Mouse (Mus musculus): ENCODE measurements at regions not wholly inside any gene's neighbourhood (a gene's known extent, or its start where the extent isn't known, plus 50 kb on each side); places are given as distances from the start of the nearest gene placed in this dataset.
"Not testable (repeated sequence)": the region's sequence is repeated elsewhere in the genome, so short reads cannot be mapped to it uniquely, and the experiment has no call there.

DNA sequence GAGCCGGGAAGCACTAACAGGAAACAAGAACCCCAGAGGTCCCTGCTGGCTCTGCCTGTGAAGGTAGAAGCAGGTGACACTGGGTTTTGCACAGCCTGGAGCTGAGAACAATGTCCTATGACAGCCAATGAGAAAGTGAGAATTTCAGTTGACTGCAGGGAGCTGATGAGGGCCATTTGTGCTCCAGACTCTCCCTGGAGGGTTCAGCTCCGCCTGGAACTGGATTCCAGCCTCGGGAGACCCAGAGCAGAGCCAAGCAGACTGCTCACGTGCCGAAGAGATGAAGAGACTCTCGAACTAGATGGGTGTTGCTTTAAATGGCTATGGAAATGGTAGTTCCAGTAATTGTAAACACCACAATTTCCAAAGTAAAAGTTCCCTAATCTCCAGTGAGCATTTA is 93.5 kb downstream of the Cand1 start:
- DNase-seq (ENCODE audit: low read depth, low spot score), result no peak

GRCm38 (mm10) chr10:119142866-119143265 is 97.0 kb downstream of the Cand1 start:
- no peak for DNase-seq (ENCODE audit: low read depth, low spot score)

DNA sequence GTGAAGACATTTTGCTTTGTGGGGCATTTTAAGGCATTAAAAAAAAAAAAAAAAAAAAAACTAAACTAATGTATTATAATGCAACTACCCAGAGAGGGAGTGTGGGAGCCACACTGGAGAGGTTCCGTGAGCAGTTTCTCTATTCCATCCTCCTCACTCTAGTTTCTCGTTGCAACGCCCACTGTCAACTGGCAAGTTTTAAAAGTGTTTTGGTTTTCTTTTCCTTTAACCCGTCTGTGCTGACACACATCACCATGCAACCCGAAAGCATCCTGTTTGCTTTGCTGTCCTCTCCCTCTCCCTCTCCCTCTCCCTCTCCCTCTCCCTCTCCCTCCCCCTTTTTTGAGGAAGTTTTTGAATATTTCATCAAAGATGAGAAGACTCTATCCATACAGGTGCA is 97.5 kb downstream of the Cand1 start:
- DNase-seq (ENCODE audit: low read depth, low spot score), result no peak

DNA sequence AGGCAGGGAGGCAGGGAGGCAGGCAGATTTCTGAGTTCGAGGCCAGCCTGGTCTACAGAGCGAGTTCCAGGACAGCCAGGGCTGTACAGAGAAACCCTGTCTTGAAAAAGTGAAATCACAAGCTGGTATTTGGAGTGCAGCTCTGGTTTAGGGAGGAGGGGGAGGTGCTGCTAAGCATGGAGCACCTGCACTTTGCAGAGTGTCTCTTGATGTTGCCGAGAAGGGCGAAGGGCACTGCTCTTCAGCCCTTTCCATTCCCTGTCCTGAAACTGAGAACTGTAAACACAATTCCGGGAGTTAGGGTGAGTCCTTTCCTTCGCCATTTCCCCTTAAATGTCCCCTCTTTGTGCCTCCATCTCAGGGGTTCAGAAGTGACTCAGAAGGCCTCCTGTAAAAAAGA is 101.6 kb downstream of the Cand1 start:
- DNase-seq (ENCODE audit: low read depth, low spot score), result no peak

DNA sequence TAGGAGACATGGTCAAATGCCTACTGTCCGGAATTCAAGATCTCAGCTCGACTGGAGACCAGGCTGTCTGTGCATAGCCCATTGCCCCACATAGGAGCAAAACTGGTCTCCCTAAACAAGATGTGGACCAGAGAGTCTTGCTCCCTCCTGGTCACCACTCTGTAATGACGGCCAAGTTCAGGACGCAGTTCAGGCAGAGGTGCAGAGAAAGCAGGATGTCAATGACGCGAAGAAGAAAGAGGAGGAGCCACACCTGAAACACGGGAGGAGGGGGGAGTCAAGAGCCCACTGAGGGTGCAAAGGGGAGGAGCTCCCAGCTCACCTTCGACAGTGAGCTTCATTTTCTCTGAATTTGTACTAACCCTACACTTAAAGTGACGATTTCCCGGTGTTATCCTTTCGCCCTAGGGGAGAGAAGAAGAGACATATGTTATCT is 104.3 kb downstream of the Cand1 start:
- DNase-seq (ENCODE audit: low read depth, low spot score), result no peak

DNA sequence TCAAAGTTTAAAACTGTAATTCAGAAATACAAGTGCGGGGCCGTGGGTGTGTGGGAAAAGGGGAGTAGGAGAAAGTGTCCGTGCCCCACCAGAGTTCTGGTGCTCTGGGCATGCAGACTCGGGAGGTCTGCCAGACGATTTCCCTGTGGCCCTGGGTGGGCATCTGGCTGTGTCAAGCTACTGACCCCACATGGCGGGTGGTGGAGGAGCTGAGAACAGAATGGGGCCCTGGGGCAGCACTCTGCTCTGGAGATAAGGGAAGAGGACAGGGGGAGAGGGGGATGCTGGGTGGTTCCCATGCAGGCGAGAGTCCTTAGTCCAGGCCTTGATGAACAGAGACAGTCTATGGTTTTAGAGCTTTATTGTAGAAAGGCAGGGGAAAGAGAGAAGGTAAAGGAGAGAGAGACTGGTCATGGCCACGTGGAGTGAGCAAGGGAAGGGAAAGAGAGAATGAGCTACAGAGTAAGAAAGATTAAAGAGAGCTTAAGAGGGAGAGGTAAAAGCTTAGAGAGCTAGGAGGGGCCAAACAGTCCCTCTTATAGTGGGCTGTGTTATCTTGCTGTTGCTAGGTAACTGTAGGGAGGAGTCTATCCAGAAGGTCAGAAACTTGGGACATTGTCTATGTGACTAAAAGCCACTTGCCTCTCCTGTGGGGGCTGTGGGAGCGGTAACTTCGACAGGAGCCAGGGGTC is 104.9 kb downstream of the Cand1 start:
- no peak for DNase-seq (ENCODE audit: low read depth, low spot score)

- no peak for DNase-seq (ENCODE audit: low read depth, low spot score)
Observed at GRCm38 (mm10) chr10:119131977-119132376, 107.9 kb downstream of the Cand1 start.

- no peak for DNase-seq (ENCODE audit: low read depth, low spot score)
Observed at GRCm38 (mm10) chr10:119130676-119131075, 109.2 kb downstream of the Cand1 start.

- DNase-seq (ENCODE audit: low read depth, low spot score), result no peak
Observed at GRCm38 (mm10) chr10:119128035-119128434, 111.8 kb downstream of the Cand1 start.

DNA sequence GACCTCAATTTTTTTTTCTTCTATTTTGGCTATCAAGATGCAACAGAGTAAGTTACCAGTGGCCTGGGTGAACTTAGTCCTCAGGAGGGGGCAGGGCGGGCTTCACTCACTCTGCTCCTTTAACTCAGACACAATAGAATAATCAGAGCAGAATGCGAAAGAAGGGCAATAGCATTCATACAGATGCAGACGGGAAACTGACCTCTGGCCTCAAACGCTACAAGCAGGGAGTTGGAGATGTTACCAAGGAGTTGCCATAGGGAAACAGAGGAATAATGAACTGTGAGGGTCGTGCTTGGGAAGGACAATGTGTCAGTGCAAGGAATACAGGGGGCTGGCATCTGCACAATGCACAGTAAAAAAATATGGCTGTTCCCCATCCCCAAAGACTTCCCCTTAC is 116.3 kb downstream of the Cand1 start:
- no peak for DNase-seq (ENCODE audit: low read depth, low spot score)

DNA sequence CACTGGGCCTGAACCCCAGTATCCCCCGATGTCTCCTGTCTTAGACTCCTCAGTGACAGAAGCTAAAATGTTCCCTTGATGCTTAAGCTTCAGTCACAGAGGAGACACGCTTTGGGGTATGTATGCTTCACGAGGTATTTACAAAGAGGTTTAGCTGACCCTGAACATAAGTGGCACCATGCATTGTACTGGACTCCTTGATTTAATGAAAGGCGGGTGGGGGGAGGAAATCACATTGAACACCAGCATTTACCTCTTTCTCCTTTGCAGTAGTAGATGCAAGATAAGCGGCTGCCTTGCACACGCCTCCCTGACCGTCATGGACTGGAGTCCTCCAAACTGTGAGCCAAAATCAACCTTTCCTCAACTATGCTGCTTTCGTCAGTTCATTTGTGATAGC is 117.5 kb downstream of the Cand1 start:
- no peak for DNase-seq (ENCODE audit: low read depth, low spot score)

- no peak for DNase-seq (ENCODE audit: low read depth, low spot score)
Observed at GRCm38 (mm10) chr10:119121575-119121974, 118.3 kb downstream of the Cand1 start.

DNA sequence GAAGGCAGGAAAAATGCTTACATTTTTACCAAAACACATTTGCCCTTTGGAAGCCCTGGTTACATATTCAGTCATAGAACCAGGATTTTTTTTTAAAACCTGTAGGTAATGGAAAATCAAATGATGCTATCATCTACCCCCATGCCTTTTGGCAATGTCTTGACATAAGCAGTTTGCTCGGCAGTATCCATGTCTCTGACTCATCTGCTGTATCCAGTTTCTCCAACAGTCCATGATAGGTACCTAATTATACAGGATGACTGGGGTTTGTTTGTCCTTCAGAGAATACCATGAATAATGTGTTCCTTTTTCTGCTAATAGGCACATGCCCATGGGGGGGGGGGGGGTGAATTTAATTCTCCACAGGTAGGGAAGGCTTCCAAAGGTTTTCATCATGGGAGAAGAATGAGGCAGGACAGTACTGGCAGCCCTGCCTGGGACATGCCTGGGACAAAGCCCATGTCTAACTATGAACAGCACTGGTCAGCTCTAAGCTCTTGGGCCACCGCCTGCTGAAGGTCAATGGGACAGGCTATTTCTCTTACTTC is 122.9 kb downstream of the Cand1 start:
- DNase-seq (ENCODE audit: low read depth, low spot score), result peak; percentile 21

DNA sequence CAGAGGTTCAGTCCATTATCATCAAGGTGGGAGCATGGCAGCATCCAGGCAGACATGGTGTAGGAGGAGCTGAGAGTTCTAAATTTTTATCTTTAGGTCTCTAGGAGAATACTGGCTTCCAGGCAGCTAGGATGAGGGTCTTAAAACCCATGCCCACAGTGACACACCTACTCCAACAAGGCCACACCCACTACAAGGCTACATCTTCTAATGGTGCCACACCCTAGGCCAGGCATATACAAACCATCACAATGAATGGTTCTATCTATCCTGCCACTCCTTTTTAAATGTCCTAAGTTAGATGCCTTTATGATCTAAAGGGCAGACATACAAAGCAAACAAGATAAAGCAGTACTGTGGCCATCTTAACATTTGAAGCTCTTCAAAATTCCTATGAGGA is 124.7 kb downstream of the Cand1 start:
- DNase-seq (ENCODE audit: low read depth, low spot score), result not testable (repeated sequence)

DNA sequence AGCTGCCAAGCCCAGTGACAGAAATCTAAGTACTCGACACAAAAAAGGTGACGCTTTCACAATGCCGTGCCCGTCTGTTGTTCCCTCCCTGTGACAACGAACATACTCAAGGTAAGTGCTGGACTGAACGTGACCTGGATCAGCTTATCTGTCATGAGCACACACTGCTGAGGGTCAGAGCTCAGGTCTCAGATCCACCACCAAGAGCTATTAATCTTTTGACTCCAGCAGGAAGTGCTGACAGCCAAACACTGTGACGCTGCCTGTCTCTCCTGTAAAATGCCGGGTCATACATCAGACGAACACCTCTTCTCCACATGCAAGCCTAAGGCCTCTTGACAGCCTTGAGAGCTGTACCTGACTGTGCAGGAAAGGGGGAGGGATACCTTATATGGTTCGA is 125.2 kb downstream of the Cand1 start:
- no peak for DNase-seq (ENCODE audit: low read depth, low spot score)

DNA sequence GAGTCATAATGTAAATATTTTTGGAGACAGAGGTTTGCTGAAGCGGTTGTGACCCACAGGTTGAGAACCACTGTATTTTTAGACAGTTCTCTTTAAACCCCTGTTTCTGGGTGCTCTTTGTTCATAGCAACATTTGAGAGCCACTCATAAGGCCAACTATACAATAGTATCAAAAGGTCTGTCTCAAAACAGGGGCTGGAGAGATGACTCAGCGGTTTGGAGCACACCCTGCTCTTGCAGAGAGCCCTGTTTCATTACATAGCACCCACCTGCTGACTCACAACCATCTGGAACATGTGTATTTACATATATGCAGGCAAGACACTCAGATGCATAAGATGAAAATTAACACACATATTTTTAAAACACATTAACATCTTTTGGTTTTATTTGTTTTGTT is 128.0 kb downstream of the Cand1 start:
- DNase-seq (ENCODE audit: low read depth, low spot score), result no peak

GRCm38 (mm10) chr10:119111409-119111808 is 128.4 kb downstream of the Cand1 start:
- DNase-seq (ENCODE audit: low read depth, low spot score), result no peak

DNA sequence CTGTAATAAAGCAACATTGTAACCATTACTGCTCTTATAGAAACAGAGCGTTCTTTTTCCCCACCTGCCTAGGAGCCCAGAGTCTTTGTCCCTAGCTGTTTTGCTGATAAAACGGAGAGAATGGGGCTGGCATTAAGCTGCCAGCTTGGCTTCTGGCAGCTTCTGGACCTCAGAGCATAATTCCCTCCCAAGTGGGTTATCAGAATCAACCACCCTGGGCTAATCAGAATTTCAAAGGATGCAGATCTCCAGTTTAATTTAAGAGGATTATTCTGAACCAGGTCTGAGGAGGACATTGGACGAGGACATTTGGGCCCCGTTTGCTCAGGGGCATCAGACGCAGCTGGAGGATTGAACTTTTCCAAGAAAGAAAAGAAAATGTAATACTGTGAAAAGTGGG is 129.2 kb downstream of the Cand1 start:
- no peak for DNase-seq (ENCODE audit: low read depth, low spot score)

- no peak for DNase-seq (ENCODE audit: low read depth, low spot score)
Observed at GRCm38 (mm10) chr10:119109207-119109606, 130.6 kb downstream of the Cand1 start.

GRCm38 (mm10) chr10:119107728-119108127 is 132.1 kb downstream of the Cand1 start:
- no peak for DNase-seq (ENCODE audit: low read depth, low spot score)

GRCm38 (mm10) chr10:119106105-119106504 is 133.8 kb downstream of the Cand1 start:
- DNase-seq (ENCODE audit: low read depth, low spot score), result no peak

DNA sequence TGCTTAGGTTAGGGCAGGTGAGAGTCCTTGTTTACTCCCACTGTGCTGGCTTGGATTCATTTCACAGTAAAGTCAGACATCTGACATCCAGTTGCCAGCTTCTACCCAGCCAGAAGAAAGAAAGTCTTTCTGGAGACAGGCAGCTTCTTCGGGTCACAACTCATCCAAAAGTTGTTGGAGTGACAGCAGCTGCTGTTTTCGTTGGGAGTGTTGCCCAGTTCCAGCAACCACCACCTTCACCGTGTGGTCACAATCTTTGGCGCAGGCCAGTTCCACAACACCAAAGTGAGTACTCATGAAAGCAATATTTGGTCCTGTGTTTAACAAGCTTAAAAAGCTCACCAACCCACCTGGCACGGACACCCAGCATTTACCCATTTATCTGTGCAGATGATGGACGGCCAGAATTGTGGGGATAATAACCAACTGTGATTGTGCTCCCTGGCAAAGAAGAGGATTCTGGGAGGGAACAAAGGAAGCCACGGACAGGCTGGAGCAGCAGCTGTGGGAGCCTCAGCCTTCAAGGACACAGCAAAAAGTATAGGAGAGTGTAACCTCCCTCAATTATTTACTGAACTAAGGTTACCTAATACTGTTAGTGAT is 134.5 kb downstream of the Cand1 start:
- DNase-seq (ENCODE audit: low read depth, low spot score), result peak; percentile 32

GRCm38 (mm10) chr10:119100511-119100910 is 139.3 kb downstream of the Cand1 start:
- peak; percentile 69 for DNase-seq (ENCODE audit: low read depth, low spot score)

Data from skeletal muscle tissue, adult 2 months (tissue).